Mouse (Mus musculus) heart, embryonic 15.5 days (tissue): ENCODE results near the gene Pirb. TPM values are rescaled to one million over a fixed set of nuclear protein-coding genes. Genes with fewer than 3 reads are reported as not detected.

ENCODE experiments used
- ATAC-seq: fragments of 200-750 bp; cut with Nextera tagmentation; replicated peaks from 2 replicates; pipeline ENCODE4 v1.8.0; 2017; ENCODE audit warnings: low read depth, moderate TSS enrichment; ENCODE audit not compliant: insufficient number of reproducible peaks, insufficient read depth, low FRiP score
- H3K27ac ChIP-seq: fragments of 300-500 bp; sonication (generic); 2 replicates; pipeline ENCODE4 v1.5.1; 2015; ENCODE audit warnings: mild to moderate bottlenecking, inconsistent platforms
- H3K27me3 ChIP-seq: fragments of 300-500 bp; sonication (generic); 2 replicates; pipeline ENCODE4 v1.6.1; 2015; ENCODE audit warnings: inconsistent platforms
- H3K36me3 ChIP-seq: fragments of 300-500 bp; sonication (generic); 2 replicates; pipeline ENCODE4 v1.6.1; 2015; ENCODE audit warnings: mild to moderate bottlenecking, inconsistent platforms
- H3K4me1 ChIP-seq: fragments of 300-500 bp; sonication (generic); replicated peaks from 2 replicates; pipeline ENCODE4 v1.6.1; 2015; ENCODE audit warnings: inconsistent platforms
- H3K4me2 ChIP-seq: fragments of 300-500 bp; sonication (generic); 2 replicates; pipeline ENCODE4 v1.6.1; 2015; ENCODE audit warnings: inconsistent platforms, mild to moderate bottlenecking, moderate library complexity
- H3K4me3 ChIP-seq: fragments of 300-500 bp; sonication (generic); 2 replicates; pipeline ENCODE4 v1.5.1; 2015; ENCODE audit warnings: mild to moderate bottlenecking, inconsistent platforms
- H3K9ac ChIP-seq: fragments of 300-500 bp; sonication (generic); 2 replicates; pipeline ENCODE4 v1.6.1; 2015; ENCODE audit warnings: mild to moderate bottlenecking, inconsistent platforms
- H3K9me3 ChIP-seq: fragments of 300-500 bp; sonication (generic); replicated peaks from 2 replicates; pipeline ENCODE4 v1.6.1; 2016; ENCODE audit warnings: inconsistent platforms
- WGBS: fragments of 180-500 bp; shearing (Covaris S2); methylation state at CpG from one replicate; pipeline ENCODE4 v1.1.7; 2015; ENCODE audit warnings: mixed read lengths; 5-methylcytosine and 5-hydroxymethylcytosine counted together
- polyA plus RNA-seq: library from polyadenylated mRNA; unstranded; fragments of >200 nt; fragmentation: Nextera tagmentation; extraction: Ambion mirVana; gene quantifications from 2 replicates; pipeline ENCODE4 v1.2.1, GENCODE M21; 2015

Pirb gene
- polyA plus RNA-seq, 1 experiment from 2014 or later = 0.86 TPM

GRCm38 (mm10) chr7:3691919-3692318, 28.3 kb downstream of the Pirb start:
- Histone ChIP-seq H3K4me1 (peaks cover 21% of the 10 kb centered on the region), H3K27ac (peak overlapping the region; percentile 97; the same call in 1 of the 2 replicates), H3K27me3 (no peaks in the 10 kb centered on the region), H3K36me3 (peaks cover 9% of the 10 kb centered on the region; the same call in 1 of the 2 replicates), H3K9ac (peak overlapping the region; percentile 94), H3K9me3 (no peaks in the 10 kb centered on the region), H3K4me3 (peak overlapping the region; percentile 70), H3K4me2 (peak overlapping the region; percentile 94)
- ATAC-seq = no peak
- 27% methylated on average over 3 of the region's 3 CpGs for WGBS

- 79% methylated on average over 31 of the region's 31 CpGs for WGBS
- ATAC-seq = no peak
- H3K9me3 ChIP-seq = no peaks in the 10 kb centered on the region
- H3K4me3 ChIP-seq = no peak overlapping the region
- H3K27ac ChIP-seq = no peak overlapping the region
- no peak overlapping the region for H3K9ac ChIP-seq
- H3K27me3 ChIP-seq = no peaks in the 10 kb centered on the region
- H3K36me3 ChIP-seq = peaks cover 6% of the 10 kb centered on the region; the same call in 1 of the 2 replicates
- H3K4me2 ChIP-seq = no peak overlapping the region
- H3K4me1 ChIP-seq = no peaks in the 10 kb centered on the region
Observed at GRCm38 (mm10) chr7:3685400-3686187, 34.6 kb downstream of the Pirb start.

GRCm38 (mm10) chr7:3684698-3685097, 35.5 kb downstream of the Pirb start:
- Histone ChIP-seq H3K27me3 (no peaks in the 10 kb centered on the region), H3K4me3 (no peak overlapping the region), H3K9me3 (no peaks in the 10 kb centered on the region), H3K4me1 (no peaks in the 10 kb centered on the region), H3K9ac (no peak overlapping the region), H3K27ac (no peak overlapping the region), H3K36me3 (peaks cover 6% of the 10 kb centered on the region; the same call in 1 of the 2 replicates), H3K4me2 (no peak overlapping the region)
- 91% methylated on average over 8 of the region's 8 CpGs for WGBS
- no peak for ATAC-seq

GRCm38 (mm10) chr7:3683908-3684550, 36.2 kb downstream of the Pirb start:
- Histone ChIP-seq H3K27ac (no peak overlapping the region), H3K9me3 (no peaks in the 10 kb centered on the region), H3K27me3 (no peaks in the 10 kb centered on the region), H3K4me2 (no peak overlapping the region), H3K9ac (no peak overlapping the region), H3K4me1 (no peaks in the 10 kb centered on the region), H3K4me3 (no peak overlapping the region), H3K36me3 (peaks cover 6% of the 10 kb centered on the region; the same call in 1 of the 2 replicates)
- ATAC-seq = no peak
- WGBS = 86% methylated on average over 10 of the region's 10 CpGs

- H3K36me3 ChIP-seq = no peaks in the 10 kb centered on the region
- H3K9ac ChIP-seq = no peak within 1 kb of the TSS
- H3K4me2 ChIP-seq = no peak within 1 kb of the TSS
- no peaks in the 10 kb centered on the region for H3K27me3 ChIP-seq
- H3K27ac ChIP-seq = no peak within 1 kb of the TSS
- 51% methylated on average over 9 of the region's 9 CpGs for WGBS
- peak within 1 kb of the TSS; percentile 3; the same call in 1 of the 2 replicates for H3K4me3 ChIP-seq
- no peaks in the 10 kb centered on the region for H3K4me1 ChIP-seq
- no peaks in the 10 kb centered on the region for H3K9me3 ChIP-seq
- ATAC-seq = no peak
Observed at GRCm38 (mm10) chr7:3677342-3677741, 42.8 kb downstream of the Pirb start, which contains the start of gene Tmc4. TSS of gene Tmc4 (minus strand) at chr7:3677553.

- Histone ChIP-seq H3K36me3 (no peaks in the 10 kb centered on the region), H3K4me1 (no peaks in the 10 kb centered on the region), H3K9ac (no peak overlapping the region), H3K27ac (no peak overlapping the region), H3K9me3 (no peaks in the 10 kb centered on the region), H3K27me3 (no peaks in the 10 kb centered on the region), H3K4me2 (no peak overlapping the region), H3K4me3 (no peak overlapping the region)
- WGBS = 86% methylated on average over 12 of the region's 12 CpGs
- no peak for ATAC-seq
Observed at GRCm38 (mm10) chr7:3676371-3676770, 43.8 kb downstream of the Pirb start.

GRCm38 (mm10) chr7:3675228-3675548, 45.0 kb downstream of the Pirb start:
- Histone ChIP-seq H3K27me3 (no peaks in the 10 kb centered on the region), H3K9me3 (no peaks in the 10 kb centered on the region), H3K36me3 (no peaks in the 10 kb centered on the region), H3K4me3 (no peak overlapping the region), H3K9ac (no peak overlapping the region), H3K4me2 (no peak overlapping the region), H3K27ac (no peak overlapping the region), H3K4me1 (no peaks in the 10 kb centered on the region)
- WGBS = 80% methylated on average over 3 of the region's 3 CpGs
- ATAC-seq = no peak

- Histone ChIP-seq H3K27ac (no peak overlapping the region), H3K4me3 (no peak overlapping the region), H3K9me3 (no peaks in the 10 kb centered on the region), H3K4me1 (no peaks in the 10 kb centered on the region), H3K36me3 (no peaks in the 10 kb centered on the region), H3K9ac (no peak overlapping the region), H3K4me2 (no peak overlapping the region), H3K27me3 (no peaks in the 10 kb centered on the region)
- peak; percentile 73 for ATAC-seq
- WGBS = 62% methylated on average over 10 of the region's 10 CpGs
Observed at GRCm38 (mm10) chr7:3674507-3675227, 45.5 kb downstream of the Pirb start.

GRCm38 (mm10) chr7:3666921-3667391, 53.2 kb downstream of the Pirb start:
- no peak for ATAC-seq
- Histone ChIP-seq H3K9ac (no peak overlapping the region), H3K4me1 (peaks cover 27% of the 10 kb centered on the region), H3K36me3 (peaks cover 17% of the 10 kb centered on the region), H3K27ac (peak overlapping the region; percentile 10; the same call in 1 of the 2 replicates), H3K4me3 (peak overlapping the region; percentile 28), H3K9me3 (no peaks in the 10 kb centered on the region), H3K4me2 (peak overlapping the region; percentile 66), H3K27me3 (no peaks in the 10 kb centered on the region)
- WGBS = 10% methylated on average over 14 of the region's 14 CpGs

GRCm38 (mm10) chr7:3665215-3666114, 54.7 kb downstream of the Pirb start, which contains the start of gene Leng1:
TSS of gene Leng1 (minus strand) at chr7:3665840.
- peak within 1 kb of the TSS; percentile 66 for H3K4me2 ChIP-seq
- peaks cover 27% of the 10 kb centered on the region for H3K4me1 ChIP-seq
- peak within 1 kb of the TSS; percentile 76 for H3K4me3 ChIP-seq
- H3K27ac ChIP-seq = peak within 1 kb of the TSS; percentile 94
- 2% methylated on average over 45 of the region's 45 CpGs for WGBS
- H3K27me3 ChIP-seq = no peaks in the 10 kb centered on the region
- H3K36me3 ChIP-seq = peaks cover 30% of the 10 kb centered on the region
- no peaks in the 10 kb centered on the region for H3K9me3 ChIP-seq
- peak; percentile 98 for ATAC-seq
- peak within 1 kb of the TSS; percentile 89 for H3K9ac ChIP-seq
